Mouse (Mus musculus): ENCODE measurements at regions not wholly inside any gene's neighbourhood (a gene's known extent, or its start where the extent isn't known, plus 50 kb on each side); places are given as distances from the start of the nearest gene placed in this dataset.

GRCm38 (mm10) chr15:63042367-63042766 is 802.6 kb downstream of the Gsdmc2 start:
- TF ChIP-seq POLR2A (IDR thresholded peaks at IDR 0.05; ENCODE audit: control insufficient read depth in 1 of 2, insufficient read depth in 1 of 2, low read depth in 1 of 2, low read length in 2 of 2, poor library complexity in 1 of 2) (no peak), TBP (IDR thresholded peaks at IDR 0.05; ENCODE audit: low read depth, low read length) (no peak), CTCF (IDR thresholded peaks at IDR 0.05 in 2 of 3, conservative IDR thresholded peaks at IDR 0.05 in 1 of 3; ENCODE audit: control insufficient read depth in 1 of 3, insufficient read depth in 1 of 3, low read depth in 2 of 3, low read length in 3 of 3, poor library complexity in 1 of 3, severe bottlenecking in 1 of 3) (no peak), MYC (IDR thresholded peaks at IDR 0.05; ENCODE audit: low read depth, low read length) (no peak), TCF12 (IDR thresholded peaks at IDR 0.05; ENCODE audit: low read depth, low read length) (no peak), ZNF384 (IDR thresholded peaks at IDR 0.05; ENCODE audit: low read depth, low read length) (no peak), ZC3H11A (IDR thresholded peaks at IDR 0.05; ENCODE audit: low read depth, low read length) (no peak), MYB (IDR thresholded peaks at IDR 0.05; ENCODE audit: low read depth, low read length) (no peak)
